Mouse (Mus musculus) liver, adult 2 months (tissue): ENCODE results near the gene Zfp865.

ENCODE experiments used
- CTCF ChIP-seq: fragments of 200-500 bp; IDR thresholded peaks from 2 replicates; pipeline ENCODE4 v1.5.1; 2011; ENCODE audit warnings: low read depth, low read length, control low read depth
- POLR2A ChIP-seq: fragments of 200-500 bp; IDR thresholded peaks from 2 replicates; pipeline ENCODE4 v1.6.1; 2011; ENCODE audit warnings: low read length, control low read depth; ENCODE audit not compliant: insufficient read depth; ENCODE audit errors: extremely low read depth

DNA sequence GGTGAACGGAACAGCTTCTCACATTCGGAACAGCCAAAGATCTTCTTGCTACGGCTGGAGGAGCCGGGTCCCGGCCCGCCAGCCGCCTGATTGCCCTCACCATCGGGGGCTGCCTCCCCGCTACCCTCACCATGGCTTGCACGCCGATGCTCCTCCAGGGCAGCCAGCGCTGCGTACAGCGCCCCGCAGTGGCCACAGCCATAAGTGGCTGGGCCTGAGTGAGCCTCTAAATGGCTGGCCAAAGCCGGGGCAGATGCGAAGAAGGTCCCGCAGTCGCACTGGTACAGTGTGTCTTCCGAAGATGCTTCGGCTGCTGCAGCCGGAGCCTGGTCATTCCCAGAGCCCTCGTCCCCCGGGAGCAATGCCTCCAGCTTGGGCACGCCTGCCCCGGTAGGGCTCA is 11.9 kb upstream of the Zfp865 start:
- TF ChIP-seq CTCF (no peak), POLR2A (no peak)
